Comparison of ENCODE assay signal across 39 mouse cellular contexts in the genomic region with DNA sequence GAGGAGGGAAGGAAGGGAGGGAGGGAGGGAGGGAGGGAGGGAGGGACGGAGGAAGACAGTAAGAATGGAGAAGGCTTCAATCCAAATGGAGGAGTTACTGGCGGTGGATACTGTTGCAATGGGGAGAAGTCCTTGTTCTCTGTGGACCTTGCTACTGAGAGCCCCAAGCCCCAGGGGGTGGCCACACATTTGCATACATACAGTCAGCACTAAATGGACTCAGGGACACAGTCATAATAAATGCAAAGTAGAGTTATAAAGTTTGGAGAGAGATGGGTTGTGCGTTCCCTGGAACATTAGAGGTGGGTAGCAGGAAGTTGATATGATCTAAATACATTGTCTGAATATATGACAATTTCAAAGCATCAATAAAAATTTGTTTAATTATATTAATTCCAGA. TPM values are rescaled to one million over a fixed set of nuclear protein-coding genes. Genes with fewer than 3 reads are reported as not detected.
"Had no signal": no experiment of that assay in that cellular context is flagged by ENCODE, and none has a peak within 500 bp of the region (broad histone marks: within the 10 kb centered on the region; RNA-seq: fewer than 3 reads in every experiment).

No protein-coding gene starts in this region.

- H3K4me2 ChIP-seq: heart, embryonic 12.5 days; hindbrain, embryonic 12.5 days; hindbrain, embryonic 14.5 days; intestine, embryonic 15.5 days; limb, embryonic 13.5 days; limb, embryonic 15.5 days; liver, embryonic 12.5 days had no signal

- H3K9me3 ChIP-seq: heart, embryonic 10.5 days; heart, embryonic 12.5 days; hindbrain, embryonic 10.5 days; hindbrain, embryonic 12.5 days; intestine, embryonic 15.5 days; limb, embryonic 13.5 days; limb, embryonic 15.5 days; liver, embryonic 12.5 days had no signal

- DNase-seq: gastrocnemius, adult 2 months; gastrocnemius, postnatal 10 days; gastrocnemius, postnatal 25 days; heart, adult 2 months; heart, postnatal 10 days; heart, postnatal 36 days; kidney, adult 18-20 months; kidney, adult 8-10 months; kidney, postnatal 14 days; kidney, postnatal 36 days; layer of hippocampus, adult 9-11 months; layer of hippocampus, postnatal 36 days; left cerebral cortex, postnatal 4 days had no signal

- H3K27ac ChIP-seq: gastrocnemius, adult 2 months; heart, adult 2 months; heart, embryonic 10.5 days; hindbrain, embryonic 10.5 days; hindbrain, embryonic 12.5 days; hindbrain, embryonic 14.5 days; intestine, embryonic 15.5 days; limb, embryonic 13.5 days; limb, embryonic 15.5 days; liver, embryonic 12.5 days had no signal

- H3K4me3 ChIP-seq: gastrocnemius, adult 2 months; heart, adult 2 months; heart, embryonic 10.5 days; heart, embryonic 12.5 days; hindbrain, embryonic 10.5 days; hindbrain, embryonic 12.5 days; intestine, embryonic 15.5 days; limb, embryonic 13.5 days; limb, embryonic 15.5 days; liver, embryonic 12.5 days had no signal

- H3K4me1 ChIP-seq: hindbrain, embryonic 12.5 days; intestine, embryonic 15.5 days; limb, embryonic 13.5 days; limb, embryonic 15.5 days; liver, embryonic 12.5 days had no signal

- H3K27me3 ChIP-seq: intestine, embryonic 15.5 days; limb, embryonic 13.5 days; limb, embryonic 15.5 days had no signal

- ATAC-seq: hindbrain, embryonic 16.5 days; inflammation-experienced regulatory T-cells, adult 6 months; intestine, embryonic 15.5 days; intestine, postnatal 0 days; liver, embryonic 12.5 days had no signal

- H3K9ac ChIP-seq: heart, embryonic 12.5 days; hindbrain, embryonic 12.5 days; hindbrain, embryonic 14.5 days; intestine, embryonic 15.5 days; limb, embryonic 13.5 days; limb, embryonic 15.5 days; liver, embryonic 12.5 days had no signal

- H3K36me3 ChIP-seq: heart, embryonic 10.5 days; heart, embryonic 12.5 days; hindbrain, embryonic 10.5 days; hindbrain, embryonic 12.5 days; intestine, embryonic 15.5 days; limb, embryonic 13.5 days; limb, embryonic 15.5 days; liver, embryonic 12.5 days had no signal

RNA-seq across cellular contexts. Expression of gene Il9r, which starts 14.0 kb away (rescaled TPM):
- total RNA-seq: gastrocnemius, adult 2 months; gastrocnemius, postnatal 10 days; gastrocnemius, postnatal 25 days; granulocyte monocyte progenitor cell, adult 5-6 weeks; heart, adult 2 months; layer of hippocampus, adult 18-20 months; layer of hippocampus, adult 8-10 months; layer of hippocampus, postnatal 14 days; layer of hippocampus, postnatal 36 days; left cerebral cortex, adult 18-20 months; left cerebral cortex, adult 8-10 months; left cerebral cortex, postnatal 10 days; left cerebral cortex, postnatal 25 days; left cerebral cortex, postnatal 4 days; liver, adult 2 months had no signal
- polyA plus RNA-seq: frontal cortex, adult 2 months; heart, embryonic 12.5 days; heart, embryonic 14.5 days; hindbrain, embryonic 10.5 days; hindbrain, embryonic 12.5 days; hindbrain, embryonic 14.5 days; hindbrain, embryonic 16.5 days; intestine, postnatal 0 days; kidney, embryonic 14.5 days; kidney, embryonic 16.5 days; limb, embryonic 11.5 days had no signal

RNA-seq across cellular contexts. Expression of gene Rhbdf1, which starts 36.1 kb away (rescaled TPM):
- total RNA-seq: granulocyte monocyte progenitor cell, adult 5-6 weeks had no signal
